Mouse (Mus musculus): Measurements from ENCODE around the gene Syvn1. TPM values are rescaled to one million over a fixed set of nuclear protein-coding genes. Genes with fewer than 3 reads are reported as not detected.

The Syvn1 gene
- polyA plus RNA-seq, 1 experiment from 2014 or later: 28.1 TPM

- peak within 1 kb of the TSS; percentile 62 for H3K4me3 ChIP-seq (ENCODE audit: low read depth, low read length)
- peaks cover 50% of the 10 kb centered on the region for H3K36me3 ChIP-seq (ENCODE audit: control insufficient read depth, insufficient read depth, low read length)
- H3K9ac ChIP-seq (ENCODE audit: low read length): peak within 1 kb of the TSS; percentile 71
- H3K9me3 ChIP-seq (ENCODE audit: control insufficient read depth, low read length): no peaks in the 10 kb centered on the region
- peaks cover 16% of the 10 kb centered on the region for H3K4me1 ChIP-seq (replicated peaks; ENCODE audit: control insufficient read depth, insufficient read depth, low read length)
- ATAC-seq (replicated peaks; ENCODE audit: low FRiP score, low TSS enrichment, low read depth) (peak; percentile 90), DNase-seq (ENCODE audit: low spot score) (peak; percentile 98)
- H3K27ac ChIP-seq (ENCODE audit: low read depth): peak within 1 kb of the TSS; percentile 70
- under 1% methylated on average over 58 of the region's 58 CpGs for whole genome bisulfite sequencing
- H3K27me3 ChIP-seq (replicated peaks; ENCODE audit: control insufficient read depth, insufficient read depth, low read length): no peaks in the 10 kb centered on the region
- peak within 1 kb of the TSS; percentile 93 for H3K4me2 ChIP-seq (ENCODE audit: low read length)
Observed at GRCm38 (mm10) chr19:6084478-6085248, 38.3 kb downstream of the Syvn1 start, which contains the start of the genes Zfpl1 and Cdca5. TSS of gene Zfpl1 (minus strand) at chr19:6084956. TSS of gene Cdca5 (plus strand) at chr19:6084983.

GRCm38 (mm10) chr19:6085417-6085879 is 39.1 kb downstream of the Syvn1 start:
- WGBS: under 1% methylated on average over 17 of the region's 17 CpGs
- Histone ChIP-seq H3K9me3 (ENCODE audit: control insufficient read depth, low read length) (no peaks in the 10 kb centered on the region), H3K27ac (ENCODE audit: low read depth) (peak overlapping the region; percentile 70), H3K4me1 (replicated peaks; ENCODE audit: control insufficient read depth, insufficient read depth, low read length) (peaks cover 16% of the 10 kb centered on the region), H3K4me2 (ENCODE audit: low read length) (peak overlapping the region; percentile 93), H3K9ac (ENCODE audit: low read length) (peak overlapping the region; percentile 71), H3K27me3 (replicated peaks; ENCODE audit: control insufficient read depth, insufficient read depth, low read length) (no peaks in the 10 kb centered on the region), H3K36me3 (ENCODE audit: control insufficient read depth, insufficient read depth, low read length) (peaks cover 52% of the 10 kb centered on the region), H3K4me3 (ENCODE audit: low read depth, low read length) (peak overlapping the region; percentile 62)
- DNase-seq (ENCODE audit: low spot score) (peak; percentile 82), ATAC-seq (replicated peaks; ENCODE audit: low FRiP score, low TSS enrichment, low read depth) (peak; percentile 73)

GRCm38 (mm10) chr19:6088841-6089240 is 42.5 kb downstream of the Syvn1 start:
- 97% methylated on average over 13 of the region's 13 CpGs for WGBS
- Histone ChIP-seq H3K4me1 (replicated peaks; ENCODE audit: control insufficient read depth, insufficient read depth, low read length) (peaks cover 8% of the 10 kb centered on the region), H3K36me3 (ENCODE audit: control insufficient read depth, insufficient read depth, low read length) (peaks cover 49% of the 10 kb centered on the region), H3K9me3 (ENCODE audit: control insufficient read depth, low read length) (no peaks in the 10 kb centered on the region), H3K4me3 (ENCODE audit: low read depth, low read length) (no peak overlapping the region), H3K27me3 (replicated peaks; ENCODE audit: control insufficient read depth, insufficient read depth, low read length) (no peaks in the 10 kb centered on the region), H3K9ac (ENCODE audit: low read length) (no peak overlapping the region), H3K27ac (ENCODE audit: low read depth) (no peak overlapping the region), H3K4me2 (ENCODE audit: low read length) (no peak overlapping the region)
- ATAC-seq (replicated peaks; ENCODE audit: low FRiP score, low TSS enrichment, low read depth): no peak
- no peak for DNase-seq (ENCODE audit: low spot score)

GRCm38 (mm10) chr19:6094119-6094518 is 47.7 kb downstream of the Syvn1 start, which contains the start of gene AC131692.1:
TSS of gene AC131692.1 (plus strand) at chr19:6094419.
- H3K4me2 ChIP-seq (ENCODE audit: low read length): no peak within 1 kb of the TSS
- no peak within 1 kb of the TSS for H3K4me3 ChIP-seq (ENCODE audit: low read depth, low read length)
- no peaks in the 10 kb centered on the region for H3K9me3 ChIP-seq (ENCODE audit: control insufficient read depth, low read length)
- no peak within 1 kb of the TSS for H3K9ac ChIP-seq (ENCODE audit: low read length)
- H3K4me1 ChIP-seq (replicated peaks; ENCODE audit: control insufficient read depth, insufficient read depth, low read length): no peaks in the 10 kb centered on the region
- H3K27me3 ChIP-seq (replicated peaks; ENCODE audit: control insufficient read depth, insufficient read depth, low read length): no peaks in the 10 kb centered on the region
- H3K36me3 ChIP-seq (ENCODE audit: control insufficient read depth, insufficient read depth, low read length): peaks cover 58% of the 10 kb centered on the region
- no peak for DNase-seq (ENCODE audit: low spot score)
- 86% methylated on average over 7 of the region's 7 CpGs for WGBS
- H3K27ac ChIP-seq (ENCODE audit: low read depth): no peak within 1 kb of the TSS
- no peak for ATAC-seq (replicated peaks; ENCODE audit: low FRiP score, low TSS enrichment, low read depth)

- Histone ChIP-seq H3K9ac (ENCODE audit: low read length) (no peak overlapping the region), H3K4me1 (replicated peaks; ENCODE audit: control insufficient read depth, insufficient read depth, low read length) (no peaks in the 10 kb centered on the region), H3K9me3 (ENCODE audit: control insufficient read depth, low read length) (no peaks in the 10 kb centered on the region), H3K27me3 (replicated peaks; ENCODE audit: control insufficient read depth, insufficient read depth, low read length) (no peaks in the 10 kb centered on the region), H3K4me3 (ENCODE audit: low read depth, low read length) (no peak overlapping the region), H3K36me3 (ENCODE audit: control insufficient read depth, insufficient read depth, low read length) (peaks cover 25% of the 10 kb centered on the region), H3K27ac (ENCODE audit: low read depth) (no peak overlapping the region), H3K4me2 (ENCODE audit: low read length) (no peak overlapping the region)
- no peak for DNase-seq (ENCODE audit: low spot score)
- no peak for ATAC-seq (replicated peaks; ENCODE audit: low FRiP score, low TSS enrichment, low read depth)
- 76% methylated on average over 3 of the region's 3 CpGs for WGBS
Observed at GRCm38 (mm10) chr19:6097847-6098246, 51.5 kb downstream of the Syvn1 start.

GRCm38 (mm10) chr19:6101186-6101585 is 54.8 kb downstream of the Syvn1 start:
- no peaks in the 10 kb centered on the region for H3K4me1 ChIP-seq (replicated peaks; ENCODE audit: control insufficient read depth, insufficient read depth, low read length)
- no peaks in the 10 kb centered on the region for H3K9me3 ChIP-seq (ENCODE audit: control insufficient read depth, low read length)
- H3K27me3 ChIP-seq (replicated peaks; ENCODE audit: control insufficient read depth, insufficient read depth, low read length): no peaks in the 10 kb centered on the region
- no peak overlapping the region for H3K27ac ChIP-seq (ENCODE audit: low read depth)
- no peak overlapping the region for H3K9ac ChIP-seq (ENCODE audit: low read length)
- no peak for DNase-seq (ENCODE audit: low spot score)
- ATAC-seq (replicated peaks; ENCODE audit: low FRiP score, low TSS enrichment, low read depth): no peak
- no peak overlapping the region for H3K4me2 ChIP-seq (ENCODE audit: low read length)
- no peak overlapping the region for H3K4me3 ChIP-seq (ENCODE audit: low read depth, low read length)
- H3K36me3 ChIP-seq (ENCODE audit: control insufficient read depth, insufficient read depth, low read length): peaks cover 4% of the 10 kb centered on the region; the same call in 1 of the 2 replicates
- 53% methylated on average over 6 of the region's 6 CpGs for WGBS

GRCm38 (mm10) chr19:6102169-6102853 is 55.9 kb downstream of the Syvn1 start:
- no peaks in the 10 kb centered on the region for H3K27me3 ChIP-seq (replicated peaks; ENCODE audit: control insufficient read depth, insufficient read depth, low read length)
- H3K4me1 ChIP-seq (replicated peaks; ENCODE audit: control insufficient read depth, insufficient read depth, low read length): no peaks in the 10 kb centered on the region
- H3K36me3 ChIP-seq (ENCODE audit: control insufficient read depth, insufficient read depth, low read length): peaks cover 4% of the 10 kb centered on the region; the same call in 1 of the 2 replicates
- no peaks in the 10 kb centered on the region for H3K9me3 ChIP-seq (ENCODE audit: control insufficient read depth, low read length)
- H3K27ac ChIP-seq (ENCODE audit: low read depth): no peak overlapping the region
- no peak overlapping the region for H3K4me2 ChIP-seq (ENCODE audit: low read length)
- H3K9ac ChIP-seq (ENCODE audit: low read length): no peak overlapping the region
- WGBS: 73% methylated on average over 6 of the region's 6 CpGs
- H3K4me3 ChIP-seq (ENCODE audit: low read depth, low read length): no peak overlapping the region
- ATAC-seq (replicated peaks; ENCODE audit: low FRiP score, low TSS enrichment, low read depth): no peak
- DNase-seq (ENCODE audit: low spot score): no peak
